Mouse (Mus musculus) small intestine, adult 2 months (tissue): ENCODE results near the gene Serp2.

ENCODE experiments used
- CTCF ChIP-seq: fragments of 200-500 bp; IDR thresholded peaks from 2 replicates; pipeline ENCODE4 v1.5.1; 2012; ENCODE audit warnings: low read depth, mild to moderate bottlenecking, control low read depth, inconsistent platforms, low read length, moderate library complexity, mixed read lengths; ENCODE audit not compliant: insufficient replicate concordance, insufficient read length; ENCODE audit errors: extremely low read depth
- POLR2A ChIP-seq: fragments of 200-500 bp; IDR thresholded peaks from 2 replicates; pipeline ENCODE4 v1.6.1; 2012; ENCODE audit warnings: low read depth, mild to moderate bottlenecking, control low read depth, inconsistent platforms, low read length, moderate library complexity

DNA sequence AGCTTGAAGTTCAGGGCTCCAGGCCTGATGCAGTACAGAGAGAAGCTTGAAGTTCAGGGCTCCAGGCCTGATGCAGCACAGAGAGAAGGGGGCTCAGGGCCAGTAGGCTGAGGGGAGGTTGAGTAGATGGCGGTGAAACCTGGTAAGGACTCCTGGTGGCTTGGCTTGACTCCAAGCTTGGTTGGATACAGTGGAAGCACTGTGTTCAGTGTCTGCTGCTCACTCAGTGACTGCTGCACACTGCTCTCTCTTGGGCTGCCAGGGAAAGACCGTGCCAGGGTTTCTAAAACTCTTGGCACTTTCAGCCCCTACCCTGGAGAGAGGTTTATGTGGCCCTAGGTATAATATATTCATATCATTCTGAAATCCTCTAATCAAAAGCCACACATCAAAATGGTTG, 67.6 kb downstream of the Serp2 start:
- TF ChIP-seq POLR2A = no peak
- no peak for TF ChIP-seq CTCF
